Mouse (Mus musculus) layer of hippocampus, postnatal 25 days (tissue): ENCODE measurements around the gene Kremen1. TPM values are rescaled to one million over a fixed set of nuclear protein-coding genes. Genes with fewer than 3 reads are reported as not detected.

Experiments
- DNase-seq, 2 experiments: peaks; one replicate each; pipeline ENCODE4 v3.0.0; 2022; ENCODE audit warnings: mixed read lengths in 2 of 2, low spot score in 1 of 2; ENCODE audit errors: extremely low spot score in 1 of 2
- total RNA-seq, 2 experiments: library from RNA; stranded (reverse); gene quantifications; 2 replicates each; pipeline ENCODE4 v1.2.3; 2021

Kremen1 gene
- total RNA-seq, 2 experiments from 2014 or later: 13.0 to 14.3 TPM

DNA sequence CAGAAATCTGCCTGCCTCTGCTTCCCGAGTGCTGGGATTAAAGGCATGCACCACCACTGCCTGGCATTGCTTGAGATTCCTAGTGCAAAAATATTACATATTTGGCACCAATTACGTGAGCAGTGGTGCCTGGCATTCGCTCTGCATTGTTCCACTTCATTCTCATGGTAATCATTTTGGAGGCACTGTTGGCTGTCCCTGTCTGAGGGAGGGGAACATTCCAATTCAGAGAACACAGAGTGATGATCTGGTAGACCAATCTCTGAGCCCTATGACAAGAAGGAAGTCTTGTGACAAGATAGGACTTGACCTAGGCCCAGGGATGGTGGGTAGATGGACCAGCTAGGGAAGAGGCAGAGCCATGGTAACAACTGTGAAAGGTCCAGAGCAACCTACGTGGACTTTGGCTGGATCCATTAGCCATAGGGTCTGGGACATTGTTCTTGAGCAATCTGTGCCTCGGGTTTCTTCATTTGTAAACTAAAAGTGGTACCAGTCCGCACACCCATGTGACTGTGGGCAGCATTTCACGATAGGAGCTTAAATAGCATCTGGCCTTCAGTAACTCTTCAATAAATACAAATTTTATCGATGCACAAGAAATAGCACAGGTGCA lies 8.6 kb upstream of the Kremen1 start:
- DNase-seq: no peak

DNA sequence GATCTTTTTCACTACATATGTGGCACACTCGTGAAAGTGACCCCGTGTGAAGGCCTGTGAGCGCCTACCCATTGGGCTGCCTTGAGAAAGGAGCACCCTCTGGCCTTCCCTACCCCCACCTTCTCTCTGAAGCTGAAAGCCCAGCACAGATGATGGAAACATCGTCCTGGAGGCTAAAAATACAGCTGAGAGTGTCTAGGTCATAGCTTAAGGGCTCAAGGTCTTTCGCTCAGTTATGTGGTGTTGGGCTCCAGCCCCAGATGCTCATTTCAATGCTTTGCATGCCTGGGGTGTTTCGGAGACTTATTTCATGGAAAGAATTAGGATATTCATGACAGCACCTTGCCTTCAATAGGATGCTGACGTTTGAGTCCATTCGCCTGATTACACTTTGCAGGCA lies 4.4 kb upstream of the Kremen1 start:
- no peak for DNase-seq

DNA sequence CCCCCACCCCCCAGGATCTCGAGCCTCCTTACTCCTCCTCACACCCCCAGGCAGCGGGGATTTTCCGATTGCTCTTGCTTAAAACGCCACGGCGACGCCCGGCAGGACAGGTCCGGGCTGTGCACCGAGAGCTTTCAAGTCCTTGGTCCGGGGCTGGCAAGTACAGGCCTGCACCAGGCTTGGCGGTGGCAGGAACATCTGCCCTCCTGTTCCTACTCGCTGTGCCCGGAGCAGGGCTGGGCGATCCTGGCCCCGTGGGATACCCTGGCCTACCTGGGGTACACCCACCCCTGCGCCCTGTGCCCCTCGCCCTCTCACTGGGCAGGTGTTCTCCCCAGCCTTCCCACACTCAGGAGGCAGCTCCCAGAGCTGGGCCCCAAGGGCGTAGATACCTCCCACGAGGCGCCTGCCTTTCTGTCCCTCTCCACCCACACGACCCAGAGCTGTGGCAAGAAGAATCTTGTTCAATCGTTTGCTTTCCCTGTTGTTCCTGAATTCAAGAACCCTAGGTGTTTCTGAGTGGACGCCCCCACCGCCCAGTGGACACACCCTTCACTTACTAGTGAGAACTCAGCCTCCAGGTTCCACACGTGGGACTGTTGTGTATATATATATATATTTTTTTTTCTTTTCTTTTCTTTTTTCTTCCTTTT lies 1.8 kb upstream of the Kremen1 start:
- no peak for DNase-seq

DNA sequence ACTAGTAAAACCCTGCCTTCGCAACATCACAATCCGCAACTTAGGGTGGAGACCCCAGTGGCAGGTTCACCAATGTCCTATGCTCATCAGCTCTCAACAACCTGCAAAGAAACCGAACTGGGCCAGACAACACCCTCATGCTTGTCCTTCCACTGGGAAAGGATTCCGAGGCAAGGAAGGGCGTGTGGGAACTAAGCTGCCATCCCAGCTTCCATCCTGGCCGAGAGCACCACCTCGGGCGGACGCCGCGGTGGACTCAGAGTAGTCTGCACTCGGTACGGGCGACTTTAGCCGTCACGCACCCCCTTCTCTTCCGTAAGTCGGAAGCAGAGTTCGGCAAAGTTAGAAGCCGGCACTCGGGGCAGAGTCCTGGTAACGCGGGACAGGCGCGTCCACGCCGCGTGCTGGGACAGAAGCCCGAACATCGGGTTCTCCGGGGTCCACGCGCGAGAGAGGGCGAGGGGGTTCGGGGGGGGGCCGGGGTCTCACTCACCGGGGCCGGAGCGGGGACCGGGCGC lies 357 bp downstream of the Kremen1 start:
- no peak for DNase-seq

DNA sequence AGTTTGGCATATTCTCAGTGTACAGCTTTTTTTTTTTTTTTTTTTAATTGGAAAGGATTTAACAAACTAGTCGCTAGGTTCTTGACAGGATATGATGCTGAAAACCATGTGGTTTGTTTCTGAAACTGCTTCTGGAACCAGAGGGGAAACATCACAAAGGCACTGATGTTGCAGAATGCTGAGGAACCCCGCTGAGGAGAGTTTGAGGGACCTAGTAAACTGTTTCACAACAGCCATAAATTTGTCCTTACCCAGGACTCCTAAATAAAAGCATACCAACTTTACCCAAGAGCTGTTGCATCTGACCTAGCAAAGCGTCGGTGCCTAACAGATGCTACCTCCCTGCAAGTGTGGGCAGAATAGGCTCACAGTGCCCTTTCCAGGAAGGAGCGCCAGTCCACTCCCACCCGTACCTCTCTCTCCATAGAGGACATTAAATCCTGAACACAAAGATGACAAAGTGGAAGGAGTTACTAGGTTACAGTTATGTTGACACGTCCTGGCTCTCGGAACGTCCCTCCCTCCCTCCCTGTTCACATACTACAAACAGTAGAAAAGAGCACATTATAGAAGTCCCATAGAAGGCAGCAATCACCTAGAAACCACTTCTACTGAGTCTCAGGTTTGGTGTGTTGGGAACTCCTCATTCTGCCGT lies 1.3 kb downstream of the Kremen1 start:
- DNase-seq: no peak

DNA sequence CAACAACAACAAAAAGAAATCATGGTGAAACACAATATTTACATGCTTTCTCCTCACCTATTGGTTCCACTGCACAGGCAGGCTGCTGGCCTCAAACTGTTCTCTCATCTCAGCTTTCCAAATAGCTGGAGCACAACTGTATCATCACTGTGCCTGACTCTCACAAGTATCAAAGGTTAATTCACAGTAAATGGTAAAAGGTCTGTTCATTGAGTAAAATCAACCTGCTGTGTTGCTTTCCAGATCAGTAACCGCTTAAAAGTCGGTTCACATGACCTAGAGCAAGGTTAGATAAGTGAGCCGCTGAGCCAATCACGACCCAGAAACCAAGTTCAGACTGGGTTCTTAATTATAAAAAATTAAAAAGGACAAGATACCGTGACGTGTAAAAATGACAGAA lies 3.3 kb downstream of the Kremen1 start:
- no peak for DNase-seq

DNA sequence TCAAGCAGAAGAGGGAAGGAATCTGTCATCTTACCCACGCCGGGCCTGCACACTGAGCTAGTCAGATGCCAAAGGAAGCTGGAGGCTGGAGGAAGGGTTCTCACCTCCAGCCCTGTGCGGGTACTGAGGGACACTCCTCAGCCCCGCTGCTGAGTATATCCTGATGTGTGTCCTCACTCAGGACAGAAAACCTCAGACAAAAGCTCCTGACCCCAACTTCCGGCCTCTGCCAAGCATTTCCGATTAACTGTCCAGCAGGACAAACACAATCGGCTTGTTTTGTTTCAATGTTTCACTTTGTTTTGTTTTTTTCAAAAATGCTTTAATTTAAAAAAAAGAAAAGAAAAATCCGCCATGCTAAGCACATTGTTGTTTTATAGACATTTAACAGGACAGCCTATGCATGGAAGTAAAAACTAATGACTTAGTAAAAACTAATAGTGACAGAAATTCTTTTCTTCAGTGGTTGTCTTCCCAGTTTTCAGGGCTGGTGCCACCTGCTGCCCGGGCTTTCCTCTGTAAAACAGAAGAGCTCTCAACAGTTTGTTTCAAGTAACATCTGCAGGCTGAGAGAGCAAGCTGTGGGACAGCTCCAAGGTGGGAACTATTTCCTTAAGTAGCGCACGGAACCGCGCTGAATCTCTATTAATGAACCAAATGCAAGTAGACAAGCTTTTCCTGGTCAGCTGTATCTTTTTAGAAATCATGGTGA lies 4.1 kb downstream of the Kremen1 start:
- DNase-seq: no peak

DNA sequence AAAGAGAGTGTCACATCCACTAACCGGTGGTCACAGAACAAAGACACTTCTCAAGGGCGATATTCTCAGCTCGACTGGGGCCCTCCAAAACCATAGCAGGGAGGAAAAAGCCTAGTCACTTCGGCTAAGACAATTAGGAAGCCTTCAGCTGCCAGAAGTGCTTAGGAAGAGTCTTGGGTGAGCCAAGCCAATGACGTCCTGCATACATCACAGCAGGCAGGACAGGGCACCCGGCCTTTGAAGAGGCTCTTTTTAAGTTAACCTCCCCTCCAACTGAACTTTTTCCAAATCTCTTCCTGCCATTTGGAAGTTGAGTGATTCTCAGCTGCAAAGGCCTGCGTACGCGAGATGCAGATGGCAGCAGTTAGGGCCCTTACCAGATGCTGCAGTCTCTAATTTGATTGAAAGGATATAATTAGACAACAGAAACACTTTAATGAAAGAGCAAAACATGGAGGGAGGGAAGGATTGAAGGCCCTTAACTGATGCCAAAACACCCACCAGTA lies 5.8 kb downstream of the Kremen1 start:
- no peak for DNase-seq

DNA sequence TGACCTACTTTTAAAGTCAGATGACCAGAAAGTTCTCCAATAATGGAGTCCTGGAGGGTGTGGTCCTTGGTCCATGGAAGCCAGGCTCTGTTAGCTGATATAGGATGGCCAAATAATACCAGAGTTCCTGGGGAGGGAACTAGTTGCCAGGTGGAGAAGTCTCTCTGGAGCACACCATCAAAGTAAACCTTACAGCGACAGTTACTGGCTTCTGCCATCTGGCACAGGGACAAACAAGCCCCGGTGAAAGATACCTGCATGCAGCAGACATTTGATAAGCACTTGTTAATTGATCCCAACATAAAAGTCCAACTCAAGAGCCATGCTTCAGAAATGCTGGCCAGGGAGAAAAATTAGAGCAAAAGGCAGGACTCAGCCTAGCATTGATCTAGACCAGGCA lies 7.3 kb downstream of the Kremen1 start:
- DNase-seq: no peak

DNA sequence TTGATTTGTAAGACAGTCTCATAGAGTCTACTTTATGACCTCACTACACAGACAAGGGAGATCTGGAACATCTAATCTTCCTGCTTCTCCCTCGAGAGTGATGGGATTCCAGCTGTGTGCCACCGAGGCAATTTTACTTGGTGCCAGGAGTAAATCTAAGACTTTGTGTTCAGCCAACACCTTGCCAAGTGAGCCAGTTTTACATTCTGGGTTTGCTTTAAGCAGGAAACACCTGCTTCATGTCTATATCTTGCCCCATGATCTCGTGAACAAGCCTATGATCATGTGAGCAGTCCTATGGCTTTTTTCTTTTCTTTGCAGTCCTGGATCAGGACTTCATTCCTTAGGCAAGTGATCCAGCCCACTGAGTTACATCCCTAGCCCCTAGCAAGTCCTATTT lies 7.8 kb downstream of the Kremen1 start:
- DNase-seq: no peak

DNA sequence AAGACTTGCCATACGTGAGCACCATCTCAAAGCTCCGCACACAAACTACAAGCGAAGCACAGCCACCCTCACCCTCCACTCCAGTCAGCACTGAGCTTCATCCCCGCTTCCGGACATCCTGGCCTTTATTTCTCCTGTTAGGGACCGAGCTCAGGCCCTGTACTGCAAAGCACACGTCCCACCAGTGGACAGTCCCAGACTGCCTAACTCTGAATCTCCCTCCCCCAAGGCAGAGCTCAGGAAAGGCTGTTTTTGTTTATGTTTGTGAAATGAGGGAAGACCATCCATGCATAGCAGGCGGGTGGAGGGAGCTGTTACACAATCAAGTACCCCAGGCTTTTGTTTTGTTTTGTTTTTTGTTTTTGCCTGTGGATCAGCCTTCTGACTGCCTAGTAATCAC lies 8.6 kb downstream of the Kremen1 start:
- no peak for DNase-seq

DNA sequence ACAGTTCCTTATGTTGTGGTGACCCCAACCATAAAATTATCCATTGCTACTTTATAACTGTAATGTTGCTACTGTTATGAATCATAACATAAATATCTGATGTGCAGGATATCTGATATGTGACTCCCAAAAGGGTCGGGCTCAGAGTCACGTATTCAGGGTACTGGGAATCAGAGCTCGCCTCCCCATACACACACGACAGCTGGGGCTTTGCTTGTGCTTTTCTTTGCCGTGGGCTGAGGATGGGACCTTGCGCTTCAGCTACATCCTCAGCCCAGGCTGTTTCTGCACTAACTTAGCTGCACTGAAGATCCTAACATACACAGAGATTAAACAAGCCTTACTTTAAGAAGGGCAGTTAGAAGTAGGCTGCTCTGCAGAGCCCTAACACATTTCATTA lies 10.2 kb downstream of the Kremen1 start:
- no peak for DNase-seq

DNA sequence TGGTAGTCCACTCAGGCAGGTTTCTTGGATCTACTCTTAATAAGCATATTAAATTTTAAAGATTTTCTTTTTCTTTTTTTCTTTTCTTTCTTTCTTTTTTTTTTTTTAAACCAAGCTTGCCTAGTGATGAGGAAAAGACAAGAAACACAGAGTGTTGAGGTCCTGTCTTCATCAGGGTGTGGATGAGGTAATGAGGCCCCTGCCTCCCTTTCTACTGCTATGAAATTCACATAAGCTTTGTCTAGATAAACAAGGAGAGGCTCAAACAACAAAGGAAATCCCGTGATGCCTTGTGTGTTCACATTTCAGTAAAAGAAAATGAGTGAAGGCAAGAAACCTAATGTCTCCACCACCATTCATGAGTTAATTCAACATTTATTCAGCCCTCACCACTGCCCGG lies 13.2 kb downstream of the Kremen1 start:
- no peak for DNase-seq

DNA sequence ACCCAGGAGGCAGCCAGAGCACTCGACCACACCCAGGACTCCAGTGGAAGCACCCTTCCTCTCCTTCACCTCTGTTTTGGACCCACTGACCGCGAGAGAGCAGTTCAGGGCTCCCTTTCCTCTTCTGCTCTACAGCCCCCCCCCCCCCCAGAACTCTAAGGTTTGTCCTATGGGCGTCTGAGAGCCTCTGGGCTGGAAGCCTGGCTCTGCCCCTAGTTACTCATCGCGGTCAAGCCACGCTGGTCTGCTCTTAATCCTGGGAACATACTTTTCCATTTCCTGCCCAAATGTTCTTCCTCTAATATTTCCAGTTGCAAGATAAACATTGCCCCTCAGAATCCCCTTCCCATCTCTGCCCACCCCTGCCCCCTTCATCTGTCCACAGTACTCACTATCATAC lies 15.9 kb downstream of the Kremen1 start:
- no peak for DNase-seq

DNA sequence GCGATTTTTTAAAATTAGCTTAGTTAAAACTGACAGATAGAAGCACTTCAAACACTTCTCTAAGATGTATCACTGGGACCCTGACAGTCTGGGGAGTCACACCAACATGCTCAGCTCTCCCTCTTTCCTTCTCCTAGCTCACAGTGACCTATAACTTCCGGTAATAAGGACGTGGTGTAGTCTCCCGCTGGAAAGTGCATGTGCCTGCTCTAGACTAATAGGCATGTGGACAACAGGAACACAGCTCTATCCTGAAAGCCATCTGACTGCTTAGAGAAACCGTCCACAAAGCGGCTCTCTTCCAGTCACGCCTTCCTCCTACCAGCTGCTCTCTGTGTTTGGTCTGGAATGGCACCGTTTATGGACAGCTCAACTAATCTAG lies 16.6 kb downstream of the Kremen1 start:
- DNase-seq: no peak

DNA sequence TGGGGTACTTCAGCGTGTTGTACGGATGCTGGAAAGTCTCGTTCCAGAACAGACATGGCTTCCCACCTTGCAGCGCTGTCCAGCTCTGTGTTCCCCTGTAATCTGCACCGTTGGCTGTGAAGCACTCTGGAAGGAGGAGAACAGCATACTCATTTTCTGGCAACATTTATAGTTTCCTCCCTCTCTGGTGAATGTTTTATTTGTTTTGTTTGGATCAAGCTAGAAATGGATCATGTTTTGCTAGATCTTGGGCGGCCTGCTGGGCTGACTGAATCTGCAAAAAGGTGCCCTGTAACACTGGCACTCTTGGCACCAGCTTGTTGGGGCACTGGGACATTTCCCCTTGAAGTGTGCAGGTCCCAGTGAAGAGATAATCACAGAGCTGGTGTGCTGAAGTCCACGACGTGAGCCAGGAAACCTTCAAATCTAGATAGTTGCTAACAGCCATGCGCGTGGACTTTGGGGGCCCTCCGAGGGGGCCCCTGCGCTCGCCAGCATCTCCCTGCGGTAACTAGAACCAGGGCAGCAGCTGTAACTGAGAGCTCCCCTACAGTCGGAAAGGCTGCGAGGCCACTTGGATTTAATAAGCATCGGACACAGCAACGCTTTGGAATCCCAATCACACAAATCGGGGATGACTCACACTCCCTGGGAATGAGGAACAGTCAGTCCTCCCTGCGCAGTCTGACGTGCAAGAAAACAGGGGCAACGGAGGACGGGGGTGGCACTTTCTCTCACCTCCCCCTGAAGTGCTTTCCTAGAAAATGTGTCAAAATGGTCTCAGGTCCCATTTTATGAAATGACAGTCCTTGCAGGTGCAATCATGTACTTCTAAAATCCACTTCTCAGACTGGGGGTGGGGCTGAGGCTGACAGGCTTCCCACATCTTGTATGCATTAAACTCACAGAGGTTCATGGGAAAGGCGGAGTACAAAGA lies 17.3 kb downstream of the Kremen1 start:
- peak in 1 of 2 experiments; percentile 24 for DNase-seq

DNA sequence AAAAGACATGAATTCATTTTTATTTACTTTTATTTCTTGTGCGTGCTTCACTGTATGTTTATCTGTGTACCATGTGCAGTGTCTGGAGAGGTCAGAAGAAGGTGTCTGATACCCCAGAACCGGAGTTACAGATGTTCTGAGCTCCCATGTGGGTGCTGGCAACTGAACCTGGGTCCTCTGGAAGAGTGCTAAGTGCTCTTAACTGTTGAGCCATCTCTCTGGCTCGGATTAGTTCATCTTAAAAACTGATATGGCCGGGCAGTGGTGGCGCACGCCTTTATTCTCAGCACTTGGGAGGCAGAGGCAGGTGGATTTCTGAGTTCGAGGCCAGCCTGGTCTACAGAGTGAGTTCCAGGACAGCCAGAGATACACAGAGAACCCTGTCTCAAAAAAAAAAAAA lies 18.1 kb downstream of the Kremen1 start:
- DNase-seq: no peak

DNA sequence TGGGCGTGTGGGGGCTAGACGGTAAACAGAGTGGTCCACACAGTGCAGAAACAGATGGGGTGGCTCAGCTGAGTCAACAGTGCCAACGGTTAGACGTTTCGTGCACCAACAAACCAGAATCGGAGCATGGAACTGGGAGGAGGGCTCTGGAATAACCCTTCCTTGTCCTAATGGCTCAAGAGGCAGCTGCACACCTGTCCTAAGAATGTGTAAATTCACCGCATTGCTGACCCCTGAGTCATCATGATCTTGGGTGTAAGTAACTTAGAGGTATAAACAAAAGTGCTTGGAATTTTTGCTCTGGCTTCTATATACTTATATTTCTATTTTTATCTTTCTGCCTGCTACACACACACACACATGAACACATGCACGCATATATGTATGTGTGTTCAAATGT lies 19.2 kb downstream of the Kremen1 start:
- DNase-seq: no peak

DNA sequence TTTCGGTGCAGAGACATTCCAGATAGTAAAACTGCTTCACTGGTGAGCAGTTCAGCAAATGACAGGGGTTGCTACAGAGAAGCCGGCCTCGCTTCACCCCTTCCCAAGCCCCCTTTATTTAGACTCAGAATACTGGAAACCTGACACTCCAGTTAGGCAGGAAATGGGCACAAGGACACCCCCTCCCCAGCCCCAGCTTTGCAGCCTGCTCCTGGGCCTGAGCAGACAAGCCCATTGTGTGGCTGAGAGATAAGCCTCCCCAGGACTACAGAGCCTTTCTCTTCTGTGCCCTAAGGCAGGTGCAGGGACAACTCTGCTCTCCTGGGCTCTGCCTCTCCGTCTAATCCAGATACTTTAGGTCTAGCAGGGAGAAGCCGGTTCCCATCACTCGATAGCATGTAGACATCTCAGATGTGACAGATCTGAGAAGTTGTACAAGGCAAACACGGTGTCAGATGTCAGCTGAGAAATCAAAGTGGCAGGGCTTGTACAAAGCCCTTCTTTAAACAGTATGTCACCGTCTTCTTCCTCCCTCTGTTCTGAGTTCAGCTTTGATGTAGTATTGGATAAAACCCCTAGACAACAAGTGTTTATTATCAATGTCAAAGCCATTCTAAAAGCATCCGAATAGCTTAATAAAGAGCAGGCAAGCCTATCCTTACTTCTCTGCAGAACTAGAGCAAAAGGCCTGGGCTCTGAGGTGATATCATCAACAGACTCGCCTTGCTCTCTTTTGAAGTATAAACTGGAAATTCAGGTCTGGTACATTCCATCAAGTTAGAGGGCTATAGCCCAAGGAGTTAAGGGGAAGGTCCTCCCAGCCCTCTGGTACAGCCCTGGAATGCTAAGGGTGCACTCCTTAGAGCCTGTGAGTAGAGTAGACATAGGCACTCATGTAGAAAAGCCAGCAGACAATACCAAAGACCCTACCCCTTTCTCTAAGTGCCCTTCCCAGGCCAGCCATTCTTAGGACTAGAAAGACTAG lies 21.4 kb downstream of the Kremen1 start:
- DNase-seq: no peak
